Mouse (Mus musculus): Measurements from ENCODE around the gene Cspg5. TPM values are rescaled to one million over a fixed set of nuclear protein-coding genes. Genes with fewer than 3 reads are reported as not detected.

The Cspg5 gene
- polyA plus RNA-seq, 1 experiment from 2014 or later: 27.3 TPM

GRCm38 (mm10) chr9:110294786-110295185, 51.2 kb downstream of the Cspg5 start:
- 65% methylated on average over 3 of the region's 3 CpGs for WGBS
- no peaks in the 10 kb centered on the region for H3K9me3 ChIP-seq (replicated peaks)
- no peak for ATAC-seq (ENCODE audit: low FRiP score)
- no peak overlapping the region for H3K9ac ChIP-seq
- H3K4me3 ChIP-seq: no peak overlapping the region
- H3K4me1 ChIP-seq: 0 out of 2 replicates have a peak, but pooled peaks cover 15% of the 10 kb centered on the region
- H3K27ac ChIP-seq: no peak overlapping the region
- H3K27me3 ChIP-seq: no peaks in the 10 kb centered on the region
- no peak overlapping the region for H3K4me2 ChIP-seq (replicated peaks)
- H3K36me3 ChIP-seq: no peaks in the 10 kb centered on the region

GRCm38 (mm10) chr9:110296867-110297627, 53.5 kb downstream of the Cspg5 start:
- peak; percentile 72 for ATAC-seq (ENCODE audit: low FRiP score)
- WGBS: 6% methylated on average over 5 of the region's 5 CpGs
- H3K9me3 ChIP-seq (replicated peaks): 0 out of 2 replicates have a peak, but pooled peaks cover 4% of the 10 kb centered on the region

GRCm38 (mm10) chr9:110304516-110304915, 60.9 kb downstream of the Cspg5 start:
- Histone ChIP-seq H3K9ac (peak overlapping the region; percentile 82), H3K4me1 (peaks cover 8% of the 10 kb centered on the region), H3K36me3 (no peaks in the 10 kb centered on the region), H3K9me3 (replicated peaks) (0 out of 2 replicates have a peak, but pooled peaks cover 4% of the 10 kb centered on the region), H3K27ac (peak overlapping the region; percentile 95), H3K27me3 (no peaks in the 10 kb centered on the region), H3K4me2 (replicated peaks) (peak overlapping the region; percentile 64), H3K4me3 (peak overlapping the region; percentile 54)
- 4% methylated on average over 4 of the region's 4 CpGs for WGBS
- no peak for ATAC-seq (ENCODE audit: low FRiP score)

More at GRCm38 (mm10) chr9:110296867-110297627, 53.5 kb downstream of the Cspg5 start:
- H3K4me3 ChIP-seq: no peak overlapping the region
- no peaks in the 10 kb centered on the region for H3K27me3 ChIP-seq
- 0 out of 2 replicates have a peak, but pooled peaks cover 15% of the 10 kb centered on the region for H3K4me1 ChIP-seq
- no peak overlapping the region for H3K27ac ChIP-seq
- no peak overlapping the region for H3K4me2 ChIP-seq (replicated peaks)
- no peaks in the 10 kb centered on the region for H3K36me3 ChIP-seq
- no peak overlapping the region for H3K9ac ChIP-seq

- Histone ChIP-seq H3K9me3 (replicated peaks) (0 out of 2 replicates have a peak, but pooled peaks cover 4% of the 10 kb centered on the region), H3K4me3 (peak within 1 kb of the TSS; percentile 54), H3K9ac (peak within 1 kb of the TSS; percentile 82), H3K27me3 (no peaks in the 10 kb centered on the region), H3K4me1 (peaks cover 8% of the 10 kb centered on the region), H3K27ac (peak within 1 kb of the TSS; percentile 95), H3K36me3 (peaks cover 5% of the 10 kb centered on the region), H3K4me2 (replicated peaks) (peak within 1 kb of the TSS; percentile 64)
- WGBS: under 1% methylated on average over 46 of the region's 46 CpGs
- peak; percentile 100 for ATAC-seq (ENCODE audit: low FRiP score)
These were observed 61.5 kb downstream of the Cspg5 start, which contains the start of gene Elp6 for GRCm38 (mm10) chr9:110304969-110305651. Elp6 (plus strand) TSS chr9:110305173.

DNA sequence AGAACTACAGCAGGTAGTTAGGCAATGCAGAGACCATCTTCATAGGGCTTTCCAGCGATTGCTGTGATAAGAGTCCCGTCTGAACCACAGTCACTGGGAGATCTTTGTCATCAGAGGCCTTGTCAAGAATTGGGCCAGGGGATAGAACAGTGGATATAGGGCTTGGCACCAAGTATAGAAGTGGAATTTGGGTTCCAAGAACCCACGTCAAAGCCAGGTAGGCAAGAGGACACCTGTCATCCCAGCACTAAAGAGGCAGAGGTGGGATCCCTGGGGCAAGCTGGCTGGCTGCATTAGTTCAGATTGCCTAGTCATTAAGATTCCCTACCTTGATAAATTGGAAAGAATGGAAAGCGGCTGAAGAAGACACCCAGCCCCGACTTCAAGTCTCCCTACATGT, 62.8 kb downstream of the Cspg5 start:
- no peak overlapping the region for H3K27ac ChIP-seq
- H3K4me1 ChIP-seq: peaks cover 8% of the 10 kb centered on the region
- H3K4me3 ChIP-seq: peak overlapping the region; percentile 54; the same call in 1 of the 2 replicates
- H3K9ac ChIP-seq: no peak overlapping the region
- H3K36me3 ChIP-seq: peaks cover 17% of the 10 kb centered on the region
- H3K4me2 ChIP-seq (replicated peaks): peak overlapping the region; percentile 64; the same call in 1 of the 2 replicates
- ATAC-seq (ENCODE audit: low FRiP score): no peak
- H3K9me3 ChIP-seq (replicated peaks): no peaks in the 10 kb centered on the region
- no peaks in the 10 kb centered on the region for H3K27me3 ChIP-seq
- 96% methylated on average over 5 of the region's 5 CpGs for WGBS

Small RNA genes lying within 50 kb of the gene (microRNA-seq; reads per million reads assigned to microRNA genes)
- gene Mir6236: 94.4 reads per million, percentile 44 among the genes with 10 or more reads in this experiment

Other genes with a start within 250 kb of the Cspg5 start
- 211 and 225 TPM in 2 replicates for gene Smarcc1, start 126.1 kb upstream of the Cspg5 start, polyA plus RNA-seq (2016; fragmentation: Nextera tagmentation; extraction: Ambion mirVana)
- gene Dhx30, start 126.0 kb upstream of the Cspg5 start, polyA plus RNA-seq (2016; fragmentation: Nextera tagmentation; extraction: Ambion mirVana): 203 and 206 TPM in 2 replicates
- 31.5 and 32.2 TPM in 2 replicates for gene Elp6, start 61.4 kb downstream of the Cspg5 start, polyA plus RNA-seq (2016; fragmentation: Nextera tagmentation; extraction: Ambion mirVana)
- 38.3 and 47.3 TPM in 2 replicates for gene Scap, start 89.5 kb downstream of the Cspg5 start, polyA plus RNA-seq (2016; fragmentation: Nextera tagmentation; extraction: Ambion mirVana)
- gene Ptpn23, start 164.4 kb downstream of the Cspg5 start, polyA plus RNA-seq (2016; fragmentation: Nextera tagmentation; extraction: Ambion mirVana): 22.5 and 23.6 TPM in 2 replicates
- gene Ngp, start 176.0 kb downstream of the Cspg5 start, polyA plus RNA-seq (2016; fragmentation: Nextera tagmentation; extraction: Ambion mirVana): 2.9 and 4.1 TPM in 2 replicates
- 13.5 and 13.8 TPM in 2 replicates for gene Klhl18, start 232.9 kb downstream of the Cspg5 start, polyA plus RNA-seq (2016; fragmentation: Nextera tagmentation; extraction: Ambion mirVana)
- 3.7 and 5.3 TPM in 2 replicates for gene Kif9, start 233.2 kb downstream of the Cspg5 start, polyA plus RNA-seq (2016; fragmentation: Nextera tagmentation; extraction: Ambion mirVana)

All from hindbrain, embryonic 12.5 days (tissue).